21 mouse cellular contexts compared by ENCODE assay signal in the genomic region with DNA sequence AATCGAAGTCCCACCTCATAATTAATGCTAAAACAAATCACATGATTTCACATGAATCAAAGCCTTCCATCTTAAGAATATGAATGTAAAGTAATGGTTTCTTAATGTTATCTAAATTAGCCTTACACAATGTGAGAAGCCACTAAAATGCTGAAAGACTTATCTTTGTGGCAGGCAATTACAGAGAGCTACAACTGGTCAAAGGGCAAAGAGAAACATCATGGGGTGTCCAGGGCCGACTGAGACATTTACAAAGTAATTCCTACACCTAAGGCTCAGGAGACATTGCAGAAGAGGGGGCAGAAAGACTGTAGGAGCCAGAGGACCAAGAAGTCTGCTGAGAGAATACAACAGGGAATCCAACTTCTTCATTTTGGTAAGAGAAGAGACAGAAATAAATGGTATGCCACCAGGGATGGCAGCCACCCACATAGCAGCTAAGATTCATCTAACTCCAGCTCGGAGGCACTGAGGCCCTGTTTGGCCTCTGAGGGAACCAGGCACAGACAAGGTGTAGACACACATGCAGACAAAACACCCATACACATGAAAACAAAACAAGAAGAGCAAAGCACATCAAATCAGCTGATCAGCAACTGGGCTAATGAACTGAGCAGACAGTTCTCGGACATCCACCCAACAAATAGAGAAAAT. TPM values are rescaled to one million over a fixed set of nuclear protein-coding genes. Genes with fewer than 3 reads are reported as not detected.
"Had no signal": no experiment of that assay in that cellular context is flagged by ENCODE, and none has a peak within 500 bp of the region (broad histone marks: within the 10 kb centered on the region; RNA-seq: fewer than 3 reads in every experiment).

No protein-coding gene starts in this region.

- H3K4me2 ChIP-seq: limb, embryonic 12.5 days; limb, embryonic 15.5 days; liver, embryonic 13.5 days; lung, embryonic 15.5 days; stomach, embryonic 15.5 days had no signal

- H3K4me1 ChIP-seq: limb, embryonic 12.5 days; limb, embryonic 15.5 days; lung, embryonic 15.5 days; megakaryocyte, embryonic 14.5 days; midbrain, embryonic 10.5 days; stomach, embryonic 15.5 days had no signal

- H3K9me3 ChIP-seq: limb, embryonic 12.5 days; limb, embryonic 15.5 days; liver, embryonic 13.5 days; lung, embryonic 15.5 days; megakaryocyte, embryonic 14.5 days; midbrain, embryonic 10.5 days; stomach, embryonic 15.5 days had no signal

- ATAC-seq: inflammation-experienced regulatory T-cells, adult 6 months had no signal

- H3K27ac ChIP-seq: kidney, postnatal 0 days; limb, embryonic 12.5 days; limb, embryonic 15.5 days; liver, embryonic 13.5 days; lung, embryonic 15.5 days; midbrain, embryonic 10.5 days; stomach, embryonic 15.5 days had no signal

- H3K4me3 ChIP-seq: limb, embryonic 12.5 days; limb, embryonic 15.5 days; liver, embryonic 13.5 days; lung, embryonic 15.5 days; megakaryocyte, embryonic 14.5 days; midbrain, embryonic 10.5 days; stomach, embryonic 15.5 days had no signal

- H3K9ac ChIP-seq: limb, embryonic 12.5 days; limb, embryonic 15.5 days; liver, embryonic 13.5 days; lung, embryonic 15.5 days; stomach, embryonic 15.5 days had no signal

- H3K27me3 ChIP-seq: limb, embryonic 12.5 days; limb, embryonic 15.5 days; liver, embryonic 13.5 days; lung, embryonic 15.5 days; megakaryocyte, embryonic 14.5 days; stomach, embryonic 15.5 days had no signal

- DNase-seq: kidney, adult 8-10 months; kidney, postnatal 4 days; left cerebral cortex, postnatal 4 days; liver, embryonic 13.5 days; lung, adult 18-20 months; lung, postnatal 10 days; lung, postnatal 36 days; midbrain, embryonic 14.5 days; thymus, postnatal 25 days had no signal

RNA-seq across cellular contexts. Expression of a gene that starts 26.3 kb away (rescaled TPM):
- total RNA-seq: layer of hippocampus, adult 18-20 months; left cerebral cortex, postnatal 4 days; midbrain, postnatal 0 days had no signal
- polyA plus RNA-seq: inflammation-experienced regulatory T-cells, adult 6 months; midbrain, embryonic 10.5 days; midbrain, embryonic 14.5 days; midbrain, postnatal 0 days; neural tube, embryonic 11.5 days; neural tube, embryonic 14.5 days had no signal
